In the genomic region with DNA sequence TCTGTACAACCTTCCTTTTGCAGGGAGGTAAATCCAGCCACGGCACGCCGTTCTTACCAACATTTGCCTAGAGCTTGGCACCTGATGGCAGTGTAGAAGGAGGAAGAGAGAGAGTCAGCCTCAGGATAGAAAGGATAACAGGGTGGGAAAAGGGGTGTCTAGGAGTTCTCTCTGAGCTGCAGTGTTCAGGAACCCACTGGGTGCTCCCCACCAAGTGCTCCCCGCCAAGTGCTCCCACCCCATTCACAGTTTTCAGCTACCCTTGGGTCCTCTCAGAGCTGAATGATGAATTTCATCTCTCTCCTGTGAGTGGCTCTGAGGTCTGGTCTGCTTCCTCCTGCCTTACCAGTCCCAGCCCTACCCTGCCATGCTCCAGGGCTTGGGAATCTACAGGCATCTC, we compare ENCODE assay signal across 8 mouse cellular contexts. TPM values are rescaled to one million over a fixed set of nuclear protein-coding genes. Genes with fewer than 3 reads are reported as not detected.
DNase-seq lines count a peak whose midpoint lies in the region; ATAC-seq and TF ChIP-seq lines count a peak whose summit lies in the region.

No protein-coding gene starts in this region.

- 59% methylated on average over 4 of the region's 4 CpGs for WGBS in heart, embryonic 10.5 days
- 70% methylated on average over 4 of the region's 4 CpGs for WGBS in forebrain, embryonic 16.5 days
- WGBS in liver, embryonic 15.5 days (ENCODE audit: insufficient replicate concordance): 64% methylated on average over 4 of the region's 4 CpGs

- TF ChIP-seq RAD21 in CH12.LX (IDR thresholded peaks at IDR 0.05; ENCODE audit: low read depth, low read length): no peak

- H3K27me3 ChIP-seq in heart, embryonic 10.5 days (ENCODE audit: insufficient read depth, poor library complexity, severe bottlenecking): no peaks in the 10 kb centered on the region; the same call in 1 of the 2 replicates
- H3K27me3 ChIP-seq in CH12.LX (replicated peaks): no peaks in the 10 kb centered on the region
- H3K27me3 ChIP-seq in forebrain, embryonic 16.5 days (replicated peaks; ENCODE audit: control insufficient read depth, insufficient read depth, low read length): no peaks in the 10 kb centered on the region
- peaks cover 32% of the 10 kb centered on the region for H3K27me3 ChIP-seq in liver, embryonic 15.5 days

- no peak for DNase-seq in heart, embryonic 10.5 days (ENCODE audit: low spot score)
- no peak for DNase-seq in heart, adult 9 months (ENCODE audit: low spot score in 2 of 2)
- DNase-seq in CH12.LX (ENCODE audit: extremely low read depth): no peak
- DNase-seq in thymus, adult 18-20 months: no peak
- DNase-seq in embryo, embryonic 9.5 days (ENCODE audit: extremely low spot score): no peak

- no peaks in the 10 kb centered on the region for H3K9me3 ChIP-seq in heart, embryonic 10.5 days
- H3K9me3 ChIP-seq in CH12.LX (replicated peaks; ENCODE audit: low read length): no peaks in the 10 kb centered on the region
- H3K9me3 ChIP-seq in forebrain, embryonic 16.5 days (ENCODE audit: control insufficient read depth, low read length): no peaks in the 10 kb centered on the region
- H3K9me3 ChIP-seq in liver, embryonic 15.5 days (replicated peaks): no peaks in the 10 kb centered on the region

- TF ChIP-seq POLR2A in CH12.LX (IDR thresholded peaks at IDR 0.05; ENCODE audit: low read depth, low read length): no peak

- no peaks in the 10 kb centered on the region for H3K36me3 ChIP-seq in heart, embryonic 10.5 days
- peaks cover 0 to 29% of the 10 kb centered on the region in 2 experiments for H3K36me3 ChIP-seq in CH12.LX (replicated peaks in 1 of 2; ENCODE audit: control insufficient read depth in 1 of 2, insufficient read depth in 1 of 2, low read length in 1 of 2)
- no peaks in the 10 kb centered on the region for H3K36me3 ChIP-seq in forebrain, embryonic 16.5 days (ENCODE audit: control insufficient read depth, insufficient read depth)
- no peaks in the 10 kb centered on the region for H3K36me3 ChIP-seq in liver, embryonic 15.5 days (replicated peaks)

- ATAC-seq in forebrain, embryonic 16.5 days: no peak
- no peak for ATAC-seq in liver, embryonic 15.5 days (ENCODE audit: insufficient read depth)
- ATAC-seq in granulocyte monocyte progenitor cell, adult 5-6 weeks (replicated peaks; ENCODE audit: poor library complexity, severe bottlenecking): no peak

- peaks cover 68% of the 10 kb centered on the region for H3K4me1 ChIP-seq in heart, embryonic 10.5 days
- H3K4me1 ChIP-seq in CH12.LX (ENCODE audit: control insufficient read depth in 1 of 2, insufficient read depth in 2 of 2): peaks cover 22 to 68% of the 10 kb centered on the region in 2 experiments; a peak in 3 of 4 replicates
- H3K4me1 ChIP-seq in forebrain, embryonic 16.5 days (replicated peaks; ENCODE audit: control insufficient read depth, insufficient read depth, low read length): peaks cover 28% of the 10 kb centered on the region
- peaks cover 6% of the 10 kb centered on the region; the same call in 1 of the 2 replicates for H3K4me1 ChIP-seq in liver, embryonic 15.5 days (replicated peaks)

- in situ Hi-C loops in CH12.LX (cut with MboI; ENCODE audit: low pct_ligation_motif_present, low pct_unique_long_range_greater_than_20kb, low sequenced_read_pairs): no loop called here

- peak overlapping the region; percentile 55; the same call in 1 of the 2 replicates for H3K9ac ChIP-seq in CH12.LX (ENCODE audit: insufficient read depth, low read depth)
- H3K9ac ChIP-seq in forebrain, embryonic 16.5 days (replicated peaks; ENCODE audit: low read depth, low read length): peak overlapping the region; percentile 1; the same call in 1 of the 2 replicates
- H3K9ac ChIP-seq in liver, embryonic 15.5 days: peak overlapping the region; percentile 59; the same call in 1 of the 2 replicates

- TF ChIP-seq CTCF in CH12.LX (conservative IDR thresholded peaks at IDR 0.05 in 1 of 2, IDR thresholded peaks at IDR 0.05 in 1 of 2; ENCODE audit: low read depth in 2 of 2, low read length in 2 of 2): no peak

- peak overlapping the region; percentile 63 for H3K4me2 ChIP-seq in CH12.LX (ENCODE audit: insufficient read depth, low read depth, poor library complexity, severe bottlenecking)
- peak overlapping the region; percentile 97 for H3K4me2 ChIP-seq in forebrain, embryonic 16.5 days (ENCODE audit: low read length)
- H3K4me2 ChIP-seq in liver, embryonic 15.5 days: peak overlapping the region; percentile 64; the same call in 1 of the 2 replicates

- H3K79me2 ChIP-seq in CH12.LX (replicated peaks; ENCODE audit: control insufficient read depth, extremely low read depth, insufficient read depth, poor library complexity, severe bottlenecking): peaks cover 7% of the 10 kb centered on the region

- H3K4me3 ChIP-seq in heart, embryonic 10.5 days: peak overlapping the region; percentile 81
- H3K4me3 ChIP-seq in CH12.LX (replicated peaks in 1 of 3; ENCODE audit: low read depth in 2 of 3, low read length in 2 of 3, poor library complexity in 1 of 3): peak overlapping the region; percentile 67 to 86 (median 70)
- H3K4me3 ChIP-seq in forebrain, embryonic 16.5 days (replicated peaks; ENCODE audit: low read length): peak overlapping the region; percentile 79
- peak overlapping the region; percentile 60 for H3K4me3 ChIP-seq in liver, embryonic 15.5 days (replicated peaks)

- TF ChIP-seq EP300 in CH12.LX (IDR thresholded peaks at IDR 0.05; ENCODE audit: low read length): no peak

- dilution Hi-C loops in CH12.LX (cut with MboI; ENCODE audit: extremely low pct_ligation_motif_present, extremely low pct_unique_long_range_greater_than_20kb, low sequenced_read_pairs): no loop called here

- peak overlapping the region; percentile 95 for H3K27ac ChIP-seq in heart, embryonic 10.5 days
- H3K27ac ChIP-seq in CH12.LX (ENCODE audit: insufficient read depth, low read depth): no peak overlapping the region
- no peak overlapping the region for H3K27ac ChIP-seq in forebrain, embryonic 16.5 days (ENCODE audit: low read length)
- H3K27ac ChIP-seq in liver, embryonic 15.5 days (replicated peaks): peak overlapping the region; percentile 82; the same call in 1 of the 2 replicates

TF ChIP-seq in CH12.LX, 34 proteins besides CTCF, POLR2A, EP300 and RAD21:
- TF ChIP-seq NELFE (IDR thresholded peaks at IDR 0.05; ENCODE audit: low read depth, low read length) (no peak), ZNF384 (IDR thresholded peaks at IDR 0.05; ENCODE audit: low read depth, low read length) (no peak), CHD2 (IDR thresholded peaks at IDR 0.05; ENCODE audit: low read length) (no peak), GABPA (IDR thresholded peaks at IDR 0.05; ENCODE audit: insufficient replicate concordance, low read depth, low read length) (no peak), MEF2A (IDR thresholded peaks at IDR 0.05; ENCODE audit: borderline replicate concordance, low read depth, low read length) (no peak), CHD1 (IDR thresholded peaks at IDR 0.05; ENCODE audit: low read depth, low read length) (no peak), KAT2A (IDR thresholded peaks at IDR 0.05; ENCODE audit: insufficient replicate concordance, low read length) (no peak), BHLHE40 (IDR thresholded peaks at IDR 0.05; ENCODE audit: low read depth, low read length) (no peak), ZC3H11A (IDR thresholded peaks at IDR 0.05; ENCODE audit: low read depth, low read length) (no peak), ZKSCAN1 (IDR thresholded peaks at IDR 0.05; ENCODE audit: borderline replicate concordance, low read depth, low read length) (no peak), MAZ (IDR thresholded peaks at IDR 0.05; ENCODE audit: low read depth, low read length) (no peak), TBP (conservative IDR thresholded peaks at IDR 0.05; ENCODE audit: low read depth, low read length) (no peak), SMC3 (IDR thresholded peaks at IDR 0.05; ENCODE audit: low read depth, low read length) (no peak), PAX5 (IDR thresholded peaks at IDR 0.05; ENCODE audit: low read length) (no peak), ELF1 (IDR thresholded peaks at IDR 0.05; ENCODE audit: low read depth, low read length) (no peak), NRF1 (IDR thresholded peaks at IDR 0.05; ENCODE audit: low read depth, low read length) (no peak), ZMIZ1 (IDR thresholded peaks at IDR 0.05; ENCODE audit: low read depth, low read length) (no peak), MAX (IDR thresholded peaks at IDR 0.05; ENCODE audit: low read length) (no peak), E2F4 (IDR thresholded peaks at IDR 0.05; ENCODE audit: insufficient replicate concordance, low read depth, low read length) (no peak), JUN (IDR thresholded peaks at IDR 0.05; ENCODE audit: insufficient read depth, low read depth, low read length) (no peak)

RNA-seq across cellular contexts. Expression of gene Sirpa, which starts 1.9 kb away (rescaled TPM):
- 11.0 and 12.8 TPM in 2 replicates for polyA plus RNA-seq in heart, embryonic 10.5 days (2016; fragmentation: Nextera tagmentation; extraction: Ambion mirVana)
- total RNA-seq in CH12.LX (2012; rRNA removed) (25.4 and 27.1 TPM in 2 replicates), CH12.LX (2014; rRNA removed) (20.4 and 24.2 TPM in 2 replicates)
- polyA plus RNA-seq in CH12.LX (2012; ENCODE audit: insufficient read length, low read depth): 30.6 and 32.7 TPM in 2 replicates
- 30.2 and 34.8 TPM in 2 replicates for polyA plus RNA-seq in forebrain, embryonic 16.5 days (2015; fragmentation: Nextera tagmentation; extraction: Ambion mirVana)
- polyA plus RNA-seq in liver, embryonic 15.5 days (2015; fragmentation: Nextera tagmentation; extraction: Ambion mirVana): 25.4 and 26.1 TPM in 2 replicates
- 77.4 and 88.0 TPM in 2 replicates for total RNA-seq in granulocyte monocyte progenitor cell, adult 5-6 weeks (2014; fragmentation: Nextera tagmentation)
- 63.8 and 83.6 TPM in 2 replicates for total RNA-seq in granulocyte monocyte progenitor cell, adult 5-6 weeks (2017)

RNA-seq across cellular contexts. Expression of gene F830045P16Rik, which starts 58.2 kb away (rescaled TPM):
- 0.06 TPM in 1 of 2 replicates, not detected in the other for polyA plus RNA-seq in heart, embryonic 10.5 days (2016; fragmentation: Nextera tagmentation; extraction: Ambion mirVana)
- total RNA-seq in CH12.LX (2012; rRNA removed) (not detected in 2 replicates), CH12.LX (2014; rRNA removed) (not detected in 2 replicates)
- polyA plus RNA-seq in CH12.LX (2012; ENCODE audit: insufficient read length, low read depth): not detected in 2 replicates
- not detected in 2 replicates for polyA plus RNA-seq in forebrain, embryonic 16.5 days (2015; fragmentation: Nextera tagmentation; extraction: Ambion mirVana)
- polyA plus RNA-seq in liver, embryonic 15.5 days (2015; fragmentation: Nextera tagmentation; extraction: Ambion mirVana): not detected in 2 replicates
- total RNA-seq in granulocyte monocyte progenitor cell, adult 5-6 weeks (2014; fragmentation: Nextera tagmentation): not detected in 2 replicates
- total RNA-seq in granulocyte monocyte progenitor cell, adult 5-6 weeks (2017): 0.15 TPM in 1 of 2 replicates, not detected in the other

Comparison
In these comparisons a context has a peak if more than half of its experiments do, and no peak if none do; other contexts are left out.
1. H3K27ac ChIP-seq: peak in heart, embryonic 10.5 days (single experiment) and liver, embryonic 15.5 days (single experiment); none in CH12.LX (single experiment) and forebrain, embryonic 16.5 days (single experiment).
2. H3K9ac ChIP-seq: peak in every context shown above with its lines; median percentile 59 in liver, embryonic 15.5 days; 55 in CH12.LX; 1 in forebrain, embryonic 16.5 days.
3. Peak in every context shown above with its lines, with median percentiles within 50 percentile points of each other: H3K4me3 ChIP-seq and H3K4me2 ChIP-seq.